Mouse (Mus musculus) CH12.LX (cell line): ENCODE data around the gene Gjb2. TPM values are rescaled to one million over a fixed set of nuclear protein-coding genes. Genes with fewer than 3 reads are reported as not detected.

ENCODE experiments used
- DNase-seq: peaks from one replicate; pipeline ENCODE4 v3.0.0-alpha.2; 2013; ENCODE audit errors: extremely low read depth
- H3K27ac ChIP-seq: 2 replicates; pipeline ENCODE4 v1.5.1; 2012; ENCODE audit warnings: low read depth, mild to moderate bottlenecking, control low read depth, moderate library complexity; ENCODE audit not compliant: insufficient read depth
- H3K27me3 ChIP-seq: replicated peaks from 2 replicates; pipeline ENCODE3; 2012; ENCODE audit warnings: inconsistent platforms
- H3K36me3 ChIP-seq, 2 experiments: replicated peaks in 1 of 2; 2 replicates each; pipeline versions ENCODE3 to v1.6.1; 2012; ENCODE audit warnings: inconsistent platforms in 1 of 2, low read length in 1 of 2, mild to moderate bottlenecking in 1 of 2, mixed read lengths in 1 of 2, moderate library complexity in 1 of 2; ENCODE audit not compliant: control insufficient read depth in 1 of 2, insufficient read depth in 1 of 2
- H3K4me1 ChIP-seq, 2 experiments: 2 replicates each; pipeline ENCODE4 v1.6.1; 2012; ENCODE audit warnings: inconsistent platforms in 1 of 2, moderate library complexity in 1 of 2; ENCODE audit not compliant: insufficient read depth in 2 of 2, control insufficient read depth in 1 of 2
- H3K4me2 ChIP-seq: 2 replicates; pipeline ENCODE4 v1.6.1; 2012; ENCODE audit warnings: low read depth, mild to moderate bottlenecking, control low read depth; ENCODE audit not compliant: poor library complexity, insufficient read depth, severe bottlenecking
- H3K4me3 ChIP-seq, 3 experiments: fragments of 150-350 bp in 1 of 3; sonication (generic) in 1 of 3; replicated peaks in 1 of 3; 2 replicates each; pipeline versions ENCODE3 to v1.5.1; 2011 to 2012; ENCODE audit warnings: low read depth in 2 of 3, low read length in 2 of 3, mild to moderate bottlenecking in 2 of 3, moderate library complexity in 2 of 3, control low read depth in 1 of 3, improper control_type of control experiment in 1 of 3, inconsistent platforms in 1 of 3, mixed read lengths in 1 of 3; ENCODE audit not compliant: poor library complexity in 1 of 3
- H3K79me2 ChIP-seq: replicated peaks from 2 replicates; pipeline ENCODE4 v1.6.1; 2012; ENCODE audit warnings: mild to moderate bottlenecking, moderate library complexity; ENCODE audit not compliant: control insufficient read depth, poor library complexity, insufficient read depth, severe bottlenecking; ENCODE audit errors: extremely low read depth
- H3K9ac ChIP-seq: 2 replicates; pipeline ENCODE4 v1.6.1; 2012; ENCODE audit warnings: low read depth, mild to moderate bottlenecking, control low read depth, moderate library complexity; ENCODE audit not compliant: insufficient read depth
- H3K9me3 ChIP-seq: replicated peaks from 2 replicates; pipeline ENCODE3; 2012; ENCODE audit warnings: low read length, inconsistent platforms, mixed read lengths
- ELF1 ChIP-seq: IDR thresholded peaks from 2 replicates; pipeline ENCODE4 v1.6.1; 2014; ENCODE audit warnings: low read depth, mild to moderate bottlenecking, inconsistent platforms, low read length, improper control_type of control experiment
- EP300 ChIP-seq: IDR thresholded peaks from 2 replicates; pipeline ENCODE4 v1.6.1; 2011; ENCODE audit warnings: low read length, improper control_type of control experiment
- ETS1 ChIP-seq: conservative IDR thresholded peaks from 2 replicates; pipeline ENCODE4 v1.6.1; 2012; ENCODE audit warnings: low read depth, mild to moderate bottlenecking, inconsistent platforms, low read length, improper control_type of control experiment, moderate library complexity
- GABPA ChIP-seq: IDR thresholded peaks from 2 replicates; pipeline ENCODE4 v1.6.1; 2012; ENCODE audit warnings: low read depth, low read length, improper control_type of control experiment, inconsistent platforms; ENCODE audit not compliant: insufficient replicate concordance
- JUN ChIP-seq: IDR thresholded peaks from 2 replicates; pipeline ENCODE4 v1.6.1; 2011; ENCODE audit warnings: low read depth, mild to moderate bottlenecking, low read length, improper control_type of control experiment, moderate library complexity; ENCODE audit not compliant: insufficient read depth
- JUND ChIP-seq: conservative IDR thresholded peaks from 2 replicates; pipeline ENCODE4 v1.6.1; 2011; ENCODE audit warnings: low read depth, low read length, improper control_type of control experiment
- MAFK ChIP-seq: IDR thresholded peaks from 2 replicates; pipeline ENCODE4 v1.6.1; 2011; ENCODE audit warnings: low read length, improper control_type of control experiment; ENCODE audit not compliant: insufficient replicate concordance
- MEF2A ChIP-seq: IDR thresholded peaks from 2 replicates; pipeline ENCODE4 v1.6.1; 2014; ENCODE audit warnings: low read depth, mild to moderate bottlenecking, inconsistent platforms, low read length, improper control_type of control experiment, borderline replicate concordance
- MXI1 ChIP-seq: IDR thresholded peaks from 2 replicates; pipeline ENCODE4 v1.6.1; 2011; ENCODE audit warnings: mild to moderate bottlenecking, low read depth, low read length, improper control_type of control experiment
- MYC ChIP-seq: IDR thresholded peaks from 2 replicates; pipeline ENCODE4 v1.6.1; 2011; ENCODE audit warnings: low read depth, mild to moderate bottlenecking, improper control_type of control experiment, low read length
- NRF1 ChIP-seq: IDR thresholded peaks from 2 replicates; pipeline ENCODE4 v1.6.1; 2014; ENCODE audit warnings: low read depth, mild to moderate bottlenecking, inconsistent platforms, low read length, improper control_type of control experiment, moderate library complexity
- POLR2A ChIP-seq: IDR thresholded peaks from 2 replicates; pipeline ENCODE4 v1.6.1; 2011; ENCODE audit warnings: low read depth, mild to moderate bottlenecking, improper control_type of control experiment, low read length
- POLR2AphosphoS2 ChIP-seq: IDR thresholded peaks from 2 replicates; pipeline ENCODE4 v1.6.1; 2011; ENCODE audit warnings: low read depth, low read length, improper control_type of control experiment
- SIN3A ChIP-seq: IDR thresholded peaks from 2 replicates; pipeline ENCODE4 v1.6.1; 2012; ENCODE audit warnings: low read length, improper control_type of control experiment, inconsistent platforms
- TBP ChIP-seq: conservative IDR thresholded peaks from 2 replicates; pipeline ENCODE4 v1.6.1; 2011; ENCODE audit warnings: low read depth, low read length, improper control_type of control experiment
- TCF12 ChIP-seq: IDR thresholded peaks from 2 replicates; pipeline ENCODE4 v1.6.1; 2014; ENCODE audit warnings: low read depth, mild to moderate bottlenecking, inconsistent platforms, low read length, improper control_type of control experiment
- ZMIZ1 ChIP-seq: IDR thresholded peaks from 2 replicates; pipeline ENCODE4 v1.6.1; 2012; ENCODE audit warnings: low read depth, mild to moderate bottlenecking, inconsistent platforms, low read length, improper control_type of control experiment
- ZNF384 ChIP-seq: IDR thresholded peaks from 2 replicates; pipeline ENCODE4 v1.6.1; 2012; ENCODE audit warnings: low read depth, low read length, improper control_type of control experiment, inconsistent platforms
- dilution Hi-C: fragments of 300-500 bp; cut with MboI; formaldehyde crosslinking; loops from 2 replicates; pipeline ENCODE4 v1.14.3; 2020; ENCODE audit warnings: low sequenced_read_pairs; ENCODE audit not compliant: extremely low pct_unique_long_range_greater_than_20kb, extremely low pct_ligation_motif_present
- in situ Hi-C: fragments of 300-500 bp; cut with MboI; formaldehyde crosslinking; loops from 3 replicates; pipeline ENCODE4 v1.14.3; 2019; ENCODE audit warnings: low sequenced_read_pairs, low pct_ligation_motif_present, low pct_unique_long_range_greater_than_20kb, mixed read lengths
- polyA plus RNA-seq: library from polyadenylated mRNA; unstranded; fragments of >175 nt; gene quantifications from 2 replicates; pipeline ENCODE4 v1.2.1, GENCODE M21; 2012; ENCODE audit warnings: low read depth; ENCODE audit not compliant: insufficient read length
- total RNA-seq, 2 experiments: library from RNA; depleted of rRNA; stranded (reverse); fragments of 300-350 nt in 1 of 2; fragments of >200 nt in 1 of 2; gene quantifications; 2 replicates each; pipeline ENCODE4 v1.2.3; 2012 to 2014

Gene Gjb2
- total and polyA plus RNA-seq, 3 experiments: not detected

- TF ChIP-seq ZNF384 (no peak), MEF2A (no peak), POLR2AphosphoS2 (no peak), ELF1 (no peak), JUND (no peak), SIN3A (no peak), MXI1 (no peak), POLR2A (no peak), ZMIZ1 (no peak), MYC (no peak), TBP (no peak), ETS1 (no peak)
These were observed 46.8 kb downstream of the Gjb2 start, which contains the start of gene Gja3 for GRCm38 (mm10) chr14:57057563-57058321. Gja3 (minus strand) TSS chr14:57058100.

DNA sequence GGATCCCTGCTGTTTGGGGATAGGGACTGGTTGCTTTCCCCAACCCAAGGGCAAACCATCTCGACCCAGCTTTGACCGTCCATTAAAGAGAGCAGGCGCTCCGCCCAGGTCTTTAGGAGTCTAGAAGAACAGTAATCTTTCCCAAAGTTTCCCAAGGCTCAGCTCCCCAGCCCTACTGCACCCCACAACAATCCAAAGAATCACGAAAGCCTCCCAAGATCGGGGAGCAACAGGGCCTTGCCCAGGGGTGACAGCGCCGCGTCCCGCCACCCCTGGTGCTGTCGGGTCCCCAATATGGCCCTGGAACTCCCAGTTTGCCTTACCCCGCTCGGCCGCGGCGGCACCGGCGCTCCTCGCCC, 47.3 kb downstream of the Gjb2 start:
- H3K9me3 ChIP-seq: no peaks in the 10 kb centered on the region
- no peak for TF ChIP-seq ZMIZ1
- TF ChIP-seq NRF1: no peak
- no peak for TF ChIP-seq MAFK
- no peak for TF ChIP-seq GABPA
- TF ChIP-seq TCF12: no peak
- TF ChIP-seq JUN: no peak
- no peak for TF ChIP-seq EP300
- no peaks in the 10 kb centered on the region for H3K36me3 ChIP-seq
- no peak overlapping the region for H3K27ac ChIP-seq
- H3K4me2 ChIP-seq: no peak overlapping the region
- H3K4me1 ChIP-seq: no peaks in the 10 kb centered on the region; a peak in 1 of 4 replicates
- dilution Hi-C loops (no loop called here), in situ Hi-C loops (no loop called here)
- no peaks in the 10 kb centered on the region for H3K27me3 ChIP-seq
- no peak overlapping the region for H3K9ac ChIP-seq
- no peak for DNase-seq
- H3K4me3 ChIP-seq: no peak overlapping the region
- H3K79me2 ChIP-seq: no peaks in the 10 kb centered on the region

More at GRCm38 (mm10) chr14:57057563-57058321, 46.8 kb downstream of the Gjb2 start, which contains the start of gene Gja3:
- dilution Hi-C loops: no loop called here
- DNase-seq: no peak
- H3K36me3 ChIP-seq: no peaks in the 10 kb centered on the region
- H3K9ac ChIP-seq: no peak within 1 kb of the TSS
- no peak within 1 kb of the TSS for H3K4me3 ChIP-seq
- H3K79me2 ChIP-seq: no peaks in the 10 kb centered on the region
- no peaks in the 10 kb centered on the region for H3K9me3 ChIP-seq
- no peak within 1 kb of the TSS for H3K27ac ChIP-seq
- no peaks in the 10 kb centered on the region for H3K27me3 ChIP-seq
- in situ Hi-C loops: no loop called here
- H3K4me1 ChIP-seq: no peaks in the 10 kb centered on the region; a peak in 1 of 4 replicates
- H3K4me2 ChIP-seq: no peak within 1 kb of the TSS
